In genomic region chr15:16314606-16315005, GRCm38 (mm10) we compare ENCODE assay signal across 21 mouse cellular contexts.
DNase-seq lines count a peak whose midpoint lies in the region; ATAC-seq and TF ChIP-seq lines count a peak whose summit lies in the region.
"Had no signal": no experiment of that assay in that cellular context is flagged by ENCODE, and none has a peak within 500 bp of the region (broad histone marks: within the 10 kb centered on the region; RNA-seq: fewer than 3 reads in every experiment).

No protein-coding gene starts in this region.

- no peak overlapping the region for H3K4me2 ChIP-seq in midbrain, postnatal 0 days (ENCODE audit: low read depth, low read length, poor library complexity, severe bottlenecking)
- no peak overlapping the region for H3K4me2 ChIP-seq in midbrain, embryonic 13.5 days (replicated peaks)
- peak overlapping the region; percentile 39 for H3K4me2 ChIP-seq in liver, embryonic 14.5 days (ENCODE audit: low read depth)
- no peak overlapping the region for H3K4me2 ChIP-seq in hindbrain, postnatal 0 days (ENCODE audit: low read depth, low read length)
- H3K4me2 ChIP-seq: forebrain, embryonic 13.5 days had no signal

- TF ChIP-seq EP300 in liver, embryonic 14.5 days (IDR thresholded peaks at IDR 0.05; ENCODE audit: low read depth) = peak; percentile 75

- H3K27ac ChIP-seq in midbrain, postnatal 0 days (ENCODE audit: low read depth, low read length) = no peak overlapping the region
- H3K27ac ChIP-seq in midbrain, embryonic 13.5 days = no peak overlapping the region
- peak overlapping the region; percentile 82 for H3K27ac ChIP-seq in liver, embryonic 14.5 days
- H3K27ac ChIP-seq in hindbrain, postnatal 0 days = no peak overlapping the region
- H3K27ac ChIP-seq in heart, embryonic 10.5 days = no peak overlapping the region
- H3K27ac ChIP-seq: forebrain, embryonic 13.5 days; kidney, postnatal 0 days; left cerebral cortex, adult 2 months; limb, embryonic 10.5 days had no signal

- ATAC-seq in midbrain, postnatal 0 days (ENCODE audit: low FRiP score) = no peak
- no peak for ATAC-seq in midbrain, embryonic 13.5 days
- peak; percentile 81 for ATAC-seq in liver, embryonic 14.5 days (ENCODE audit: insufficient read depth)
- no peak for ATAC-seq in hindbrain, postnatal 0 days
- ATAC-seq: forebrain, embryonic 13.5 days had no signal

- peak; percentile 4 for DNase-seq in midbrain, postnatal 0 days (ENCODE audit: low spot score)
- DNase-seq in c-Kit-positive CD71-positive TER-119-negative erythroid progenitor cells, embryonic 14.5 days (ENCODE audit: low read depth) = peak; percentile 50
- DNase-seq in liver, embryonic 14.5 days (ENCODE audit: low read depth in 3 of 3, low spot score in 3 of 3) = peak; percentile 58 to 68 (median 64)
- DNase-seq in retina, embryonic 14.5 days (ENCODE audit: low spot score) = no peak
- DNase-seq in hindbrain, postnatal 0 days (ENCODE audit: low spot score) = no peak
- no peak for DNase-seq in heart, embryonic 10.5 days (ENCODE audit: low spot score)
- DNase-seq: adrenal gland, adult 8-10 months; B cell, adult 2 months; cerebellum, adult 2 months; cerebellum, postnatal 36 days; gastrocnemius, postnatal 14 days; heart, adult 18-20 months; heart, postnatal 4 days; kidney, adult 11 months; lung, adult 18-20 months; thymus, adult 2 months had no signal

- H3K4me3 ChIP-seq in midbrain, postnatal 0 days (ENCODE audit: low read depth, low read length) = no peak overlapping the region
- H3K4me3 ChIP-seq in midbrain, embryonic 13.5 days (replicated peaks) = no peak overlapping the region
- no peak overlapping the region for H3K4me3 ChIP-seq in liver, embryonic 14.5 days (ENCODE audit: insufficient read depth in 1 of 2, low read depth in 2 of 2, low read length in 2 of 2)
- no peak overlapping the region for H3K4me3 ChIP-seq in hindbrain, postnatal 0 days (ENCODE audit: low read length)
- H3K4me3 ChIP-seq in heart, embryonic 10.5 days = no peak overlapping the region
- H3K4me3 ChIP-seq: forebrain, embryonic 13.5 days; left cerebral cortex, adult 2 months; limb, embryonic 10.5 days had no signal

- no peak overlapping the region for H3K9ac ChIP-seq in midbrain, postnatal 0 days (replicated peaks; ENCODE audit: low read length, poor library complexity, severe bottlenecking)
- no peak overlapping the region for H3K9ac ChIP-seq in midbrain, embryonic 13.5 days (replicated peaks)
- 0 out of 2 replicates have a peak overlapping the region, but pooled peaks have one; percentile 7 for H3K9ac ChIP-seq in liver, embryonic 14.5 days (replicated peaks)
- H3K9ac ChIP-seq in hindbrain, postnatal 0 days (replicated peaks; ENCODE audit: low read length) = no peak overlapping the region
- H3K9ac ChIP-seq: forebrain, embryonic 13.5 days had no signal

- no peaks in the 10 kb centered on the region for H3K36me3 ChIP-seq in midbrain, postnatal 0 days (ENCODE audit: insufficient read depth, low read length)
- no peaks in the 10 kb centered on the region for H3K36me3 ChIP-seq in midbrain, embryonic 13.5 days
- H3K36me3 ChIP-seq in liver, embryonic 14.5 days (replicated peaks; ENCODE audit: control insufficient read depth, insufficient read depth, low read depth) = no peaks in the 10 kb centered on the region
- no peaks in the 10 kb centered on the region for H3K36me3 ChIP-seq in hindbrain, postnatal 0 days (ENCODE audit: insufficient read depth, low read length)
- H3K36me3 ChIP-seq in heart, embryonic 10.5 days = no peaks in the 10 kb centered on the region
- H3K36me3 ChIP-seq: limb, embryonic 10.5 days had no signal

- H3K27me3 ChIP-seq in midbrain, postnatal 0 days (ENCODE audit: insufficient read depth, low read length) = no peaks in the 10 kb centered on the region
- no peaks in the 10 kb centered on the region for H3K27me3 ChIP-seq in midbrain, embryonic 13.5 days
- H3K27me3 ChIP-seq in liver, embryonic 14.5 days (ENCODE audit: control insufficient read depth, insufficient read depth, low read length) = no peaks in the 10 kb centered on the region
- H3K27me3 ChIP-seq in hindbrain, postnatal 0 days (ENCODE audit: insufficient read depth, low read length) = no peaks in the 10 kb centered on the region
- no peaks in the 10 kb centered on the region for H3K27me3 ChIP-seq in heart, embryonic 10.5 days (ENCODE audit: insufficient read depth, poor library complexity, severe bottlenecking)
- H3K27me3 ChIP-seq: forebrain, embryonic 13.5 days had no signal

- no peaks in the 10 kb centered on the region for H3K4me1 ChIP-seq in midbrain, postnatal 0 days (ENCODE audit: insufficient read depth, low read length)
- H3K4me1 ChIP-seq in midbrain, embryonic 13.5 days (replicated peaks) = no peaks in the 10 kb centered on the region
- peaks cover 16 to 22% of the 10 kb centered on the region in 2 experiments for H3K4me1 ChIP-seq in liver, embryonic 14.5 days (replicated peaks; ENCODE audit: control insufficient read depth in 2 of 2, insufficient read depth in 2 of 2, low read length in 1 of 2)
- no peaks in the 10 kb centered on the region for H3K4me1 ChIP-seq in hindbrain, postnatal 0 days (ENCODE audit: insufficient read depth, low read length)
- no peaks in the 10 kb centered on the region for H3K4me1 ChIP-seq in heart, embryonic 10.5 days
- H3K4me1 ChIP-seq: forebrain, embryonic 13.5 days; limb, embryonic 10.5 days had no signal

- 75% methylated on average over 6 of the region's 6 CpGs for WGBS in midbrain, postnatal 0 days
- WGBS in midbrain, embryonic 13.5 days = 75% methylated on average over 6 of the region's 6 CpGs
- WGBS in liver, embryonic 14.5 days (ENCODE audit: insufficient replicate concordance) = 34% methylated on average over 6 of the region's 6 CpGs
- 68% methylated on average over 6 of the region's 6 CpGs for WGBS in hindbrain, postnatal 0 days
- WGBS in heart, embryonic 10.5 days = 80% methylated on average over 6 of the region's 6 CpGs

- H3K9me3 ChIP-seq in midbrain, postnatal 0 days (ENCODE audit: low read length) = no peaks in the 10 kb centered on the region
- H3K9me3 ChIP-seq in midbrain, embryonic 13.5 days = no peaks in the 10 kb centered on the region
- H3K9me3 ChIP-seq in liver, embryonic 14.5 days (ENCODE audit: control insufficient read depth, low read length) = no peaks in the 10 kb centered on the region
- H3K9me3 ChIP-seq in hindbrain, postnatal 0 days (ENCODE audit: low read length) = no peaks in the 10 kb centered on the region
- no peaks in the 10 kb centered on the region for H3K9me3 ChIP-seq in heart, embryonic 10.5 days
- H3K9me3 ChIP-seq: forebrain, embryonic 13.5 days; limb, embryonic 10.5 days had no signal

- no peak for TF ChIP-seq CTCF in midbrain, postnatal 0 days (IDR thresholded peaks at IDR 0.05)
- TF ChIP-seq CTCF in liver, embryonic 14.5 days (IDR thresholded peaks at IDR 0.05; ENCODE audit: low read depth) = no peak
- TF ChIP-seq CTCF in hindbrain, postnatal 0 days (IDR thresholded peaks at IDR 0.05; ENCODE audit: low read depth) = no peak

Comparison
In these comparisons a context has a peak if more than half of its experiments do, and no peak if none do; other contexts are left out.
1. DNase-seq: peak in midbrain, postnatal 0 days (single experiment), c-Kit-positive CD71-positive TER-119-negative erythroid progenitor cells, embryonic 14.5 days (single experiment) and liver, embryonic 14.5 days (3 of 3); none in retina, embryonic 14.5 days (single experiment), hindbrain, postnatal 0 days (single experiment) and heart, embryonic 10.5 days (single experiment).